Mouse (Mus musculus): ENCODE measurements around the gene Rslcan18. TPM values are rescaled to one million over a fixed set of nuclear protein-coding genes. Genes with fewer than 3 reads are reported as not detected.
"Not testable (repeated sequence)": the region's sequence is repeated elsewhere in the genome, so short reads cannot be mapped to it uniquely, and the experiment has no call there.

Gene Rslcan18
- 0.16 and 0.43 TPM in 2 replicates for polyA plus RNA-seq (2015; fragmentation: Nextera tagmentation; extraction: Ambion mirVana)

GRCm38 (mm10) chr13:67116163-67116562, at the start of gene Rslcan18:
Gene Rslcan18 (minus strand): TSS chr13:67116263.
- H3K9ac ChIP-seq (ENCODE audit: low read depth, low read length); H3K36me3 ChIP-seq (ENCODE audit: control insufficient read depth, insufficient read depth, low read length); H3K9me3 ChIP-seq (ENCODE audit: control insufficient read depth, low read length); H3K4me2 ChIP-seq (ENCODE audit: low read depth, low read length); H3K27ac ChIP-seq (ENCODE audit: low read length); ATAC-seq; H3K27me3 ChIP-seq (replicated peaks; ENCODE audit: control insufficient read depth, insufficient read depth, low read length); H3K4me3 ChIP-seq (ENCODE audit: low read length); H3K4me1 ChIP-seq (ENCODE audit: control insufficient read depth, insufficient read depth, low read length): not testable (repeated sequence)
- WGBS: 90% methylated on average over 8 of the region's 8 CpGs

GRCm38 (mm10) chr13:67128038-67128721, 12.1 kb upstream of the Rslcan18 start:
- 1% methylated on average over 18 of the region's 18 CpGs for WGBS
- Histone ChIP-seq H3K4me1 (ENCODE audit: control insufficient read depth, insufficient read depth, low read length) (no peaks in the 10 kb centered on the region; the same call in 1 of the 2 replicates), H3K27me3 (replicated peaks; ENCODE audit: control insufficient read depth, insufficient read depth, low read length) (no peaks in the 10 kb centered on the region), H3K9ac (ENCODE audit: low read depth, low read length) (peak overlapping the region; percentile 75), H3K9me3 (ENCODE audit: control insufficient read depth, low read length) (no peaks in the 10 kb centered on the region), H3K4me3 (ENCODE audit: low read length) (peak overlapping the region; percentile 75), H3K36me3 (ENCODE audit: control insufficient read depth, insufficient read depth, low read length) (no peaks in the 10 kb centered on the region), H3K4me2 (ENCODE audit: low read depth, low read length) (peak overlapping the region; percentile 73), H3K27ac (ENCODE audit: low read length) (peak overlapping the region; percentile 48)
- peak; percentile 99 for ATAC-seq

- not testable (repeated sequence) for H3K4me3 ChIP-seq (ENCODE audit: low read length)
- ATAC-seq: peak; percentile 16; the same call in 1 of the 2 replicates
- WGBS: 74% methylated on average over 10 of the region's 10 CpGs
These were observed 11.4 kb upstream of the Rslcan18 start for GRCm38 (mm10) chr13:67127507-67127906.

DNA sequence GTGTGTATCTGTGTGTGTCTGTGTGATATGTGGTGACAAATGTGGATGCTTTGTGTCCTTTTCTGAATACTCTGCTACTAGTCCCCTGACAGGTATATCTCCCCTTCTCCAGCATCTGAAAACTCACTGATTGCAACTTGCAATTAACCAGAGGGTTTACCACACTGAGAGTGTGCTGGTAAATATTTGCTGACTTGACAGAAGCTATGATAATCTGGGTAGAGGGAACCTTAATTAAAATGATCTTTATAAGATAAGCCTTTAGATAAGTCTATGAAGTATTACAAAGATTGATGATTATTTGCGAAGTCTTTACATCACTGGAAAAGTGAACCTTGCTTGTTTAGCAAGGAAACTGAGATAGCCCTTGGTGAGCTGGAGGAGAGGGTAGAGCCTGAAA, 8.4 kb upstream of the Rslcan18 start:
- H3K4me2 ChIP-seq (ENCODE audit: low read depth, low read length): no peak overlapping the region
- no peaks in the 10 kb centered on the region for H3K9me3 ChIP-seq (ENCODE audit: control insufficient read depth, low read length)
- no peak for ATAC-seq
- WGBS: 87% methylated on average over 1 of the region's 1 CpGs
- no peak overlapping the region for H3K27ac ChIP-seq (ENCODE audit: low read length)
- no peak overlapping the region for H3K4me3 ChIP-seq (ENCODE audit: low read length)
- no peaks in the 10 kb centered on the region; the same call in 1 of the 2 replicates for H3K4me1 ChIP-seq (ENCODE audit: control insufficient read depth, insufficient read depth, low read length)
- H3K9ac ChIP-seq (ENCODE audit: low read depth, low read length): no peak overlapping the region
- 0 out of 2 replicates have a peak, but pooled peaks cover 2% of the 10 kb centered on the region for H3K27me3 ChIP-seq (replicated peaks; ENCODE audit: control insufficient read depth, insufficient read depth, low read length)
- no peaks in the 10 kb centered on the region for H3K36me3 ChIP-seq (ENCODE audit: control insufficient read depth, insufficient read depth, low read length)

More at GRCm38 (mm10) chr13:67127507-67127906, 11.4 kb upstream of the Rslcan18 start:
- not testable (repeated sequence) for H3K9ac ChIP-seq (ENCODE audit: low read depth, low read length); H3K4me1 ChIP-seq (ENCODE audit: control insufficient read depth, insufficient read depth, low read length); H3K27me3 ChIP-seq (replicated peaks; ENCODE audit: control insufficient read depth, insufficient read depth, low read length); H3K27ac ChIP-seq (ENCODE audit: low read length); H3K36me3 ChIP-seq (ENCODE audit: control insufficient read depth, insufficient read depth, low read length); H3K9me3 ChIP-seq (ENCODE audit: control insufficient read depth, low read length)
- peak overlapping the region; percentile 44; the same call in 1 of the 2 replicates for H3K4me2 ChIP-seq (ENCODE audit: low read depth, low read length)

GRCm38 (mm10) chr13:67121360-67121759, 5.3 kb upstream of the Rslcan18 start, which contains the start of gene Zfp759:
Gene Zfp759 (plus strand): TSS chr13:67121660.
- H3K27ac ChIP-seq (ENCODE audit: low read length); H3K27me3 ChIP-seq (replicated peaks; ENCODE audit: control insufficient read depth, insufficient read depth, low read length); H3K4me3 ChIP-seq (ENCODE audit: low read length); H3K4me2 ChIP-seq (ENCODE audit: low read depth, low read length); H3K4me1 ChIP-seq (ENCODE audit: control insufficient read depth, insufficient read depth, low read length); ATAC-seq; H3K36me3 ChIP-seq (ENCODE audit: control insufficient read depth, insufficient read depth, low read length); H3K9ac ChIP-seq (ENCODE audit: low read depth, low read length); H3K9me3 ChIP-seq (ENCODE audit: control insufficient read depth, low read length): not testable (repeated sequence)

GRCm38 (mm10) chr13:67113287-67113686, 2.8 kb downstream of the Rslcan18 start:
- Histone ChIP-seq H3K4me3 (ENCODE audit: low read length) (no peak overlapping the region), H3K27me3 (replicated peaks; ENCODE audit: control insufficient read depth, insufficient read depth, low read length) (no peaks in the 10 kb centered on the region), H3K4me1 (ENCODE audit: control insufficient read depth, insufficient read depth, low read length) (no peaks in the 10 kb centered on the region), H3K9me3 (ENCODE audit: control insufficient read depth, low read length) (no peaks in the 10 kb centered on the region), H3K36me3 (ENCODE audit: control insufficient read depth, insufficient read depth, low read length) (no peaks in the 10 kb centered on the region), H3K4me2 (ENCODE audit: low read depth, low read length) (no peak overlapping the region), H3K9ac (ENCODE audit: low read depth, low read length) (no peak overlapping the region), H3K27ac (ENCODE audit: low read length) (no peak overlapping the region)
- WGBS: 81% methylated on average over 2 of the region's 2 CpGs
- no peak for ATAC-seq

- no peaks in the 10 kb centered on the region for H3K27me3 ChIP-seq (replicated peaks; ENCODE audit: control insufficient read depth, insufficient read depth, low read length)
- peaks cover 6% of the 10 kb centered on the region for H3K4me1 ChIP-seq (ENCODE audit: control insufficient read depth, insufficient read depth, low read length)
- H3K9ac ChIP-seq (ENCODE audit: low read depth, low read length): no peak overlapping the region
- H3K4me3 ChIP-seq (ENCODE audit: low read length): no peak overlapping the region
- no peak overlapping the region for H3K4me2 ChIP-seq (ENCODE audit: low read depth, low read length)
- H3K9me3 ChIP-seq (ENCODE audit: control insufficient read depth, low read length): no peaks in the 10 kb centered on the region
- ATAC-seq: no peak
- H3K36me3 ChIP-seq (ENCODE audit: control insufficient read depth, insufficient read depth, low read length): no peaks in the 10 kb centered on the region
- WGBS: 84% methylated on average over 12 of the region's 12 CpGs
- H3K27ac ChIP-seq (ENCODE audit: low read length): no peak overlapping the region
These were observed 4.0 kb downstream of the Rslcan18 start for GRCm38 (mm10) chr13:67112096-67112495.

GRCm38 (mm10) chr13:67108821-67109206, 7.2 kb downstream of the Rslcan18 start:
- peak; percentile 79 for ATAC-seq
- Histone ChIP-seq H3K9ac (ENCODE audit: low read depth, low read length) (no peak overlapping the region), H3K27ac (ENCODE audit: low read length) (no peak overlapping the region), H3K9me3 (ENCODE audit: control insufficient read depth, low read length) (no peaks in the 10 kb centered on the region), H3K27me3 (replicated peaks; ENCODE audit: control insufficient read depth, insufficient read depth, low read length) (no peaks in the 10 kb centered on the region), H3K4me1 (ENCODE audit: control insufficient read depth, insufficient read depth, low read length) (peaks cover 6% of the 10 kb centered on the region), H3K4me3 (ENCODE audit: low read length) (peak overlapping the region; percentile 64), H3K36me3 (ENCODE audit: control insufficient read depth, insufficient read depth, low read length) (peaks cover 5% of the 10 kb centered on the region; the same call in 1 of the 2 replicates), H3K4me2 (ENCODE audit: low read depth, low read length) (peak overlapping the region; percentile 38)
- 4% methylated on average over 9 of the region's 9 CpGs for WGBS

DNA sequence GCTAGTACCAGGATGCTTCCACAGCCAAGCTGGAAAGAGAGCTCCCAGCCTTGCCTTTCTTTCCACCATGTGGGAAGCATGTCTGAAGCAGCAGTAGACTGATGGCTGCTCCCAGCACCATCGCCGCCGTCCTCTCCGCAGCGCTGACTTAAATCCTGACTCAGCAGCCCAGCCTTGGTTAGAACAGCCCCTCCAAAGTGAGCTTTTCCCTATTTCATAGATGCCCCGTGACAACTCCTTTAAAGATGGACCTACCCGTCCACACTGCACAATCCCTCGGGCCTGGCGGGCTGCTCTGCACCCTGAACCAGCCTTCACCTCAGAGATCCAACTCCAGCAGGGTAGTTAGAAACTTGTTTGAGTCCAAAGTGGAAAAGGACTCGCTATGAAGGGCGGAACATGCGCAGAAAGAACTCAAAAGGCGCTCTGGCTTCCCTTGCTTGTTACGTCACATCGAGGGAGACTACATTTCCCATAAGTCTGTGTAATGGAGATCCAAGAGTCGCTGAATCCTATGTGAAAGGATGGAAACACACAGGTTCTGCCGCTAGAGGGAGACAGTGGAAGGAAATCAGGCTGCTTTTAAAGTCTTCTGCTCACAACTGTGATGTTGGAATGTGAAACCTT, 7.8 kb downstream of the Rslcan18 start, which contains the start of gene Gm28557:
Gm28557 (minus strand) TSS at position 411 of the 627 bp plus-strand sequence.
- H3K4me3 ChIP-seq (ENCODE audit: low read length): peak within 1 kb of the TSS; percentile 64
- peak within 1 kb of the TSS; percentile 72 for H3K9ac ChIP-seq (ENCODE audit: low read depth, low read length)
- H3K4me2 ChIP-seq (ENCODE audit: low read depth, low read length): peak within 1 kb of the TSS; percentile 74
- peaks cover 6% of the 10 kb centered on the region for H3K4me1 ChIP-seq (ENCODE audit: control insufficient read depth, insufficient read depth, low read length)
- peak within 1 kb of the TSS; percentile 91 for H3K27ac ChIP-seq (ENCODE audit: low read length)
- WGBS: under 1% methylated on average over 17 of the region's 17 CpGs
- peak; percentile 100 for ATAC-seq
- H3K36me3 ChIP-seq (ENCODE audit: control insufficient read depth, insufficient read depth, low read length): peaks cover 5% of the 10 kb centered on the region; the same call in 1 of the 2 replicates
- H3K9me3 ChIP-seq (ENCODE audit: control insufficient read depth, low read length): no peaks in the 10 kb centered on the region
- no peaks in the 10 kb centered on the region for H3K27me3 ChIP-seq (replicated peaks; ENCODE audit: control insufficient read depth, insufficient read depth, low read length)
